Mouse (Mus musculus): ENCODE measurements at regions not wholly inside any gene's neighbourhood (a gene's known extent, or its start where the extent isn't known, plus 50 kb on each side); places are given as distances from the start of the nearest gene placed in this dataset.
A peak's percentile ranks its signal among the peaks of the same experiment; 100 is the strongest.

GRCm38 (mm10) chr17:88116321-88116720 lies 51.2 kb upstream of the Fbxo11 start:
- H3K27ac ChIP-seq (ENCODE audit: low read length): no peak overlapping the region
- no peak for ATAC-seq (ENCODE audit: insufficient read depth, low FRiP score)
- no peak overlapping the region for H3K4me2 ChIP-seq (ENCODE audit: low read depth, low read length)
- no peaks in the 10 kb centered on the region for H3K27me3 ChIP-seq (ENCODE audit: control insufficient read depth, insufficient read depth, low read length)
- no peaks in the 10 kb centered on the region for H3K36me3 ChIP-seq (ENCODE audit: control insufficient read depth, insufficient read depth, low read length)
- no peaks in the 10 kb centered on the region for H3K9me3 ChIP-seq (replicated peaks; ENCODE audit: control insufficient read depth, low read length)
- no peak overlapping the region for H3K9ac ChIP-seq (ENCODE audit: low read length)
- no peaks in the 10 kb centered on the region for H3K4me1 ChIP-seq (ENCODE audit: control insufficient read depth, insufficient read depth, low read length)
- 84% methylated on average over 4 of the region's 4 CpGs for WGBS
- no peak overlapping the region for H3K4me3 ChIP-seq (replicated peaks; ENCODE audit: low read length)

GRCm38 (mm10) chr17:88118714-88119113 lies 53.6 kb upstream of the Fbxo11 start:
- H3K9me3 ChIP-seq (replicated peaks; ENCODE audit: control insufficient read depth, low read length): no peaks in the 10 kb centered on the region
- no peaks in the 10 kb centered on the region for H3K36me3 ChIP-seq (ENCODE audit: control insufficient read depth, insufficient read depth, low read length)
- H3K4me2 ChIP-seq (ENCODE audit: low read depth, low read length): no peak overlapping the region
- H3K4me3 ChIP-seq (replicated peaks; ENCODE audit: low read length): no peak overlapping the region
- H3K9ac ChIP-seq (ENCODE audit: low read length): no peak overlapping the region
- no peak overlapping the region for H3K27ac ChIP-seq (ENCODE audit: low read length)
- WGBS: 86% methylated on average over 4 of the region's 4 CpGs
- ATAC-seq (ENCODE audit: insufficient read depth, low FRiP score): no peak
- H3K27me3 ChIP-seq (ENCODE audit: control insufficient read depth, insufficient read depth, low read length): no peaks in the 10 kb centered on the region
- H3K4me1 ChIP-seq (ENCODE audit: control insufficient read depth, insufficient read depth, low read length): no peaks in the 10 kb centered on the region

- Histone ChIP-seq H3K27ac (ENCODE audit: low read length) (no peak overlapping the region), H3K4me2 (ENCODE audit: low read depth, low read length) (no peak overlapping the region), H3K36me3 (ENCODE audit: control insufficient read depth, insufficient read depth, low read length) (no peaks in the 10 kb centered on the region), H3K9ac (ENCODE audit: low read length) (no peak overlapping the region), H3K4me3 (replicated peaks; ENCODE audit: low read length) (no peak overlapping the region), H3K4me1 (ENCODE audit: control insufficient read depth, insufficient read depth, low read length) (no peaks in the 10 kb centered on the region), H3K27me3 (ENCODE audit: control insufficient read depth, insufficient read depth, low read length) (no peaks in the 10 kb centered on the region), H3K9me3 (replicated peaks; ENCODE audit: control insufficient read depth, low read length) (no peaks in the 10 kb centered on the region)
- 79% methylated on average over 3 of the region's 3 CpGs for WGBS
- no peak for ATAC-seq (ENCODE audit: insufficient read depth, low FRiP score)
Observed at GRCm38 (mm10) chr17:88123711-88124110, 58.6 kb upstream of the Fbxo11 start.

- no peak for ATAC-seq (ENCODE audit: insufficient read depth, low FRiP score)
- Histone ChIP-seq H3K9me3 (replicated peaks; ENCODE audit: control insufficient read depth, low read length) (no peaks in the 10 kb centered on the region), H3K4me2 (ENCODE audit: low read depth, low read length) (no peak overlapping the region), H3K27me3 (ENCODE audit: control insufficient read depth, insufficient read depth, low read length) (no peaks in the 10 kb centered on the region), H3K9ac (ENCODE audit: low read length) (no peak overlapping the region), H3K4me1 (ENCODE audit: control insufficient read depth, insufficient read depth, low read length) (no peaks in the 10 kb centered on the region), H3K27ac (ENCODE audit: low read length) (no peak overlapping the region), H3K4me3 (replicated peaks; ENCODE audit: low read length) (no peak overlapping the region), H3K36me3 (ENCODE audit: control insufficient read depth, insufficient read depth, low read length) (no peaks in the 10 kb centered on the region)
- WGBS: 83% methylated on average over 2 of the region's 2 CpGs
Observed at GRCm38 (mm10) chr17:88127126-88127525, 62.0 kb upstream of the Fbxo11 start.

- Histone ChIP-seq H3K27ac (ENCODE audit: low read length) (no peak overlapping the region), H3K9me3 (replicated peaks; ENCODE audit: control insufficient read depth, low read length) (no peaks in the 10 kb centered on the region), H3K9ac (ENCODE audit: low read length) (no peak overlapping the region), H3K27me3 (ENCODE audit: control insufficient read depth, insufficient read depth, low read length) (no peaks in the 10 kb centered on the region), H3K4me2 (ENCODE audit: low read depth, low read length) (no peak overlapping the region), H3K4me3 (replicated peaks; ENCODE audit: low read length) (no peak overlapping the region), H3K4me1 (ENCODE audit: control insufficient read depth, insufficient read depth, low read length) (no peaks in the 10 kb centered on the region), H3K36me3 (ENCODE audit: control insufficient read depth, insufficient read depth, low read length) (no peaks in the 10 kb centered on the region)
- WGBS: 47% methylated on average over 4 of the region's 4 CpGs
- no peak for ATAC-seq (ENCODE audit: insufficient read depth, low FRiP score)
Observed at GRCm38 (mm10) chr17:88131297-88131696, 66.2 kb upstream of the Fbxo11 start.

- H3K4me3 ChIP-seq (replicated peaks; ENCODE audit: low read length): no peak overlapping the region
- no peak overlapping the region for H3K27ac ChIP-seq (ENCODE audit: low read length)
- no peaks in the 10 kb centered on the region for H3K9me3 ChIP-seq (replicated peaks; ENCODE audit: control insufficient read depth, low read length)
- H3K4me1 ChIP-seq (ENCODE audit: control insufficient read depth, insufficient read depth, low read length): no peaks in the 10 kb centered on the region
- no peak overlapping the region for H3K9ac ChIP-seq (ENCODE audit: low read length)
- no peak for ATAC-seq (ENCODE audit: insufficient read depth, low FRiP score)
- no peak overlapping the region for H3K4me2 ChIP-seq (ENCODE audit: low read depth, low read length)
- H3K27me3 ChIP-seq (ENCODE audit: control insufficient read depth, insufficient read depth, low read length): no peaks in the 10 kb centered on the region
- WGBS: 88% methylated on average over 5 of the region's 5 CpGs
- no peaks in the 10 kb centered on the region for H3K36me3 ChIP-seq (ENCODE audit: control insufficient read depth, insufficient read depth, low read length)
Observed at GRCm38 (mm10) chr17:88131980-88132379, 66.9 kb upstream of the Fbxo11 start.

GRCm38 (mm10) chr17:88132601-88133346 lies 67.7 kb upstream of the Fbxo11 start:
- no peak for ATAC-seq (ENCODE audit: insufficient read depth, low FRiP score)
- WGBS: 65% methylated on average over 23 of the region's 23 CpGs

GRCm38 (mm10) chr17:88134546-88134945 lies 69.5 kb upstream of the Fbxo11 start:
- Histone ChIP-seq H3K4me2 (ENCODE audit: low read depth, low read length) (no peak overlapping the region), H3K4me3 (replicated peaks; ENCODE audit: low read length) (no peak overlapping the region), H3K9ac (ENCODE audit: low read length) (no peak overlapping the region), H3K27me3 (ENCODE audit: control insufficient read depth, insufficient read depth, low read length) (no peaks in the 10 kb centered on the region), H3K36me3 (ENCODE audit: control insufficient read depth, insufficient read depth, low read length) (no peaks in the 10 kb centered on the region), H3K9me3 (replicated peaks; ENCODE audit: control insufficient read depth, low read length) (no peaks in the 10 kb centered on the region), H3K27ac (ENCODE audit: low read length) (no peak overlapping the region), H3K4me1 (ENCODE audit: control insufficient read depth, insufficient read depth, low read length) (no peaks in the 10 kb centered on the region)
- 92% methylated on average over 2 of the region's 2 CpGs for WGBS
- ATAC-seq (ENCODE audit: insufficient read depth, low FRiP score): no peak

More at GRCm38 (mm10) chr17:88132601-88133346, 67.7 kb upstream of the Fbxo11 start:
- no peak overlapping the region for H3K4me3 ChIP-seq (replicated peaks; ENCODE audit: low read length)
- no peaks in the 10 kb centered on the region for H3K27me3 ChIP-seq (ENCODE audit: control insufficient read depth, insufficient read depth, low read length)
- H3K27ac ChIP-seq (ENCODE audit: low read length): no peak overlapping the region
- H3K9me3 ChIP-seq (replicated peaks; ENCODE audit: control insufficient read depth, low read length): no peaks in the 10 kb centered on the region
- no peaks in the 10 kb centered on the region for H3K36me3 ChIP-seq (ENCODE audit: control insufficient read depth, insufficient read depth, low read length)
- no peaks in the 10 kb centered on the region for H3K4me1 ChIP-seq (ENCODE audit: control insufficient read depth, insufficient read depth, low read length)
- no peak overlapping the region for H3K4me2 ChIP-seq (ENCODE audit: low read depth, low read length)
- no peak overlapping the region for H3K9ac ChIP-seq (ENCODE audit: low read length)

- H3K36me3 ChIP-seq (ENCODE audit: control insufficient read depth, insufficient read depth, low read length): no peaks in the 10 kb centered on the region
- 47% methylated on average over 12 of the region's 12 CpGs for WGBS
- peak overlapping the region; percentile 14 for H3K4me2 ChIP-seq (ENCODE audit: low read depth, low read length)
- H3K9ac ChIP-seq (ENCODE audit: low read length): no peak overlapping the region
- H3K4me1 ChIP-seq (ENCODE audit: control insufficient read depth, insufficient read depth, low read length): no peaks in the 10 kb centered on the region
- no peak overlapping the region for H3K4me3 ChIP-seq (replicated peaks; ENCODE audit: low read length)
- H3K27ac ChIP-seq (ENCODE audit: low read length): no peak overlapping the region
- H3K27me3 ChIP-seq (ENCODE audit: control insufficient read depth, insufficient read depth, low read length): no peaks in the 10 kb centered on the region
- ATAC-seq (ENCODE audit: insufficient read depth, low FRiP score): no peak
- H3K9me3 ChIP-seq (replicated peaks; ENCODE audit: control insufficient read depth, low read length): no peaks in the 10 kb centered on the region
Observed at GRCm38 (mm10) chr17:88141538-88141937, 76.4 kb upstream of the Fbxo11 start.
